In genomic region chr2:174609892-174610291, GRCm38 (mm10) we compare ENCODE assay signal across 20 mouse cellular contexts. TPM values are rescaled to one million over a fixed set of nuclear protein-coding genes. Genes with fewer than 3 reads are reported as not detected.
DNase-seq lines count a peak whose midpoint lies in the region; ATAC-seq lines count a peak whose summit lies in the region.
"Had no signal": no experiment of that assay in that cellular context is flagged by ENCODE, and none has a peak within 500 bp of the region (broad histone marks: within the 10 kb centered on the region; RNA-seq: fewer than 3 reads in every experiment).

No protein-coding gene starts in this region.

- DNase-seq in adrenal gland, adult 2 months, result peak; percentile 32
- no peak for DNase-seq in adrenal gland, postnatal 25 days
- DNase-seq in adrenal gland, postnatal 14 days, result peak; percentile 64
- DNase-seq in adrenal gland, adult 18-20 months (ENCODE audit: low spot score in 2 of 2), result no peak
- peak; percentile 7 for DNase-seq in cerebellum, adult 9-11 months
- no peak for DNase-seq in cerebellum, postnatal 14 days
- DNase-seq: B cell, adult 2 months; cerebellum, adult 18-20 months; cerebellum, adult 8-10 months; cerebellum, postnatal 10 days; cerebellum, postnatal 36 days; embryo, embryonic 11 days; gastrocnemius, adult 2 months had no signal

- ATAC-seq in CD4-positive, CD25-positive, alpha-beta regulatory T cell, adult 4 months, result no peak
- ATAC-seq: forebrain, embryonic 14.5 days; forebrain, embryonic 16.5 days had no signal

RNA-seq across cellular contexts. Expression of gene Zfp831, which starts 33.4 kb away (rescaled TPM):
- under 1 TPM; 0.10 to 0.12 TPM for total RNA-seq in adrenal gland, adult 2 months (2021)
- polyA plus RNA-seq in adrenal gland, adult 2 months (2012; rRNA removed), result 0.03 TPM in 2 replicates
- 0.06 and 0.14 TPM in 2 replicates for total RNA-seq in adrenal gland, postnatal 25 days (2021)
- 0.19 and 2.0 TPM in 2 replicates for total RNA-seq in adrenal gland, postnatal 14 days (2021)
- total RNA-seq in adrenal gland, adult 18-20 months (2021), result under 1 TPM; 0.07 to 0.13 TPM
- 1 to 10 TPM; 9.2 to 9.6 TPM for polyA plus RNA-seq in CD4-positive, CD25-positive, alpha-beta regulatory T cell, adult 4 months (2017; shearing (Covaris generic))
- total RNA-seq: ES-E14; gastrocnemius, adult 2 months had no signal
- polyA plus RNA-seq: embryonic facial prominence, embryonic 11.5 days; erythroblast, embryonic 14.5 days; forebrain, embryonic 12.5 days; forebrain, embryonic 14.5 days; forebrain, embryonic 16.5 days had no signal

Comparison
In these comparisons a context has a peak if more than half of its experiments do, and no peak if none do; other contexts are left out.
1. DNase-seq: peak in adrenal gland, adult 2 months (single experiment), adrenal gland, postnatal 14 days (single experiment) and cerebellum, adult 9-11 months (single experiment); none in adrenal gland, postnatal 25 days (single experiment), adrenal gland, adult 18-20 months (0 of 2) and cerebellum, postnatal 14 days (0 of 2).